Mouse (Mus musculus): ENCODE results near the gene Ddx3x. TPM values are rescaled to one million over a fixed set of nuclear protein-coding genes. Genes with fewer than 3 reads are reported as not detected.

The Ddx3x gene
- total and polyA plus RNA-seq, 2 experiments from 2014 or later: 101 to 219 TPM

DNA sequence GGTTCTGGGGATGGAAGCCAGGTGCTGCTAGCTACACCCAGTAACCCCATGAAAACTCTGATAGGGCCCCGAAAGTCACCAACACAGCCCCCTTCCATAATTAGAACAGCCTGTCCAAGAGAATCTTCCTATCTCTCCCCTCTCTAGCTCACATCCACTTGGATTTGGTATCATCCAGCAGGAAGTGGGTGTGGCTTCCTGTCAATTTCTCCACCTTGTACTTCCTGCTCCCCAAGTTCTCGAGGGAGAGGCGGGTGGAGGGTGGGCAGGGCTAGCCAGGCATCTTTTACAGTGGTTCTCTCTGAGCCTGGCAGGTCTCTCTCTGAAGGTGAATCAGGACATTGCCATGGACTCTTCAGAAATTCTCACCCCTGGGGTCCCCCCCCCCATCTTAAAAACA lies 35.7 kb upstream of the Ddx3x start:
- ATAC-seq (no peak), DNase-seq (no peak)
- no peak overlapping the region for H3K9ac ChIP-seq
- no peaks in the 10 kb centered on the region for H3K27me3 ChIP-seq (ENCODE audit: insufficient read depth, low read length)
- no peaks in the 10 kb centered on the region for H3K9me3 ChIP-seq (ENCODE audit: low read length)
- H3K4me1 ChIP-seq (ENCODE audit: insufficient read depth): peaks cover 7% of the 10 kb centered on the region; the same call in 1 of the 2 replicates
- no peak for TF ChIP-seq CTCF (IDR thresholded peaks at IDR 0.05; ENCODE audit: low read depth)
- WGBS: 80% methylated on average over 3 of the region's 3 CpGs
- no peak overlapping the region for H3K4me3 ChIP-seq (ENCODE audit: low read depth, low read length)
- H3K27ac ChIP-seq (ENCODE audit: low read depth, low read length): no peak overlapping the region
- no peak overlapping the region for H3K4me2 ChIP-seq (ENCODE audit: low read depth)
- no peaks in the 10 kb centered on the region for H3K36me3 ChIP-seq (ENCODE audit: insufficient read depth)

- ATAC-seq: no peak
- Histone ChIP-seq H3K27me3 (ENCODE audit: insufficient read depth, low read length) (no peaks in the 10 kb centered on the region), H3K9me3 (ENCODE audit: low read length) (no peaks in the 10 kb centered on the region), H3K4me1 (ENCODE audit: insufficient read depth) (no peaks in the 10 kb centered on the region), H3K9ac (no peak overlapping the region), H3K27ac (ENCODE audit: low read depth, low read length) (no peak overlapping the region), H3K4me3 (ENCODE audit: low read depth, low read length) (no peak overlapping the region), H3K4me2 (ENCODE audit: low read depth) (no peak overlapping the region), H3K36me3 (ENCODE audit: insufficient read depth) (no peaks in the 10 kb centered on the region)
- 74% methylated on average over 4 of the region's 4 CpGs for WGBS
- no peak for DNase-seq
- no peak for TF ChIP-seq CTCF (IDR thresholded peaks at IDR 0.05; ENCODE audit: low read depth)
Measured at GRCm38 (mm10) chrX:13251683-13252082, 29.1 kb upstream of the Ddx3x start.

- no peak overlapping the region for H3K4me2 ChIP-seq (ENCODE audit: low read depth)
- H3K36me3 ChIP-seq (ENCODE audit: insufficient read depth): no peaks in the 10 kb centered on the region
- DNase-seq: no peak
- H3K4me3 ChIP-seq (ENCODE audit: low read depth, low read length): no peak overlapping the region
- H3K4me1 ChIP-seq (ENCODE audit: insufficient read depth): no peaks in the 10 kb centered on the region
- WGBS: 78% methylated on average over 3 of the region's 3 CpGs
- H3K9me3 ChIP-seq (ENCODE audit: low read length): no peaks in the 10 kb centered on the region
- no peaks in the 10 kb centered on the region for H3K27me3 ChIP-seq (ENCODE audit: insufficient read depth, low read length)
- no peak for ATAC-seq
- H3K27ac ChIP-seq (ENCODE audit: low read depth, low read length): no peak overlapping the region
- H3K9ac ChIP-seq: no peak overlapping the region
- no peak for TF ChIP-seq CTCF (IDR thresholded peaks at IDR 0.05; ENCODE audit: low read depth)
Measured at GRCm38 (mm10) chrX:13254273-13254672, 26.5 kb upstream of the Ddx3x start.

GRCm38 (mm10) chrX:13263356-13263755 lies 17.4 kb upstream of the Ddx3x start:
- DNase-seq (no peak), ATAC-seq (no peak)
- Histone ChIP-seq H3K9me3 (ENCODE audit: low read length) (no peaks in the 10 kb centered on the region), H3K27ac (ENCODE audit: low read depth, low read length) (no peak overlapping the region), H3K36me3 (ENCODE audit: insufficient read depth) (no peaks in the 10 kb centered on the region), H3K9ac (no peak overlapping the region), H3K4me3 (ENCODE audit: low read depth, low read length) (no peak overlapping the region), H3K4me2 (ENCODE audit: low read depth) (no peak overlapping the region), H3K4me1 (ENCODE audit: insufficient read depth) (no peaks in the 10 kb centered on the region), H3K27me3 (ENCODE audit: insufficient read depth, low read length) (no peaks in the 10 kb centered on the region)
- 50% methylated on average over 3 of the region's 3 CpGs for WGBS
- no peak for TF ChIP-seq CTCF (IDR thresholded peaks at IDR 0.05; ENCODE audit: low read depth)

DNA sequence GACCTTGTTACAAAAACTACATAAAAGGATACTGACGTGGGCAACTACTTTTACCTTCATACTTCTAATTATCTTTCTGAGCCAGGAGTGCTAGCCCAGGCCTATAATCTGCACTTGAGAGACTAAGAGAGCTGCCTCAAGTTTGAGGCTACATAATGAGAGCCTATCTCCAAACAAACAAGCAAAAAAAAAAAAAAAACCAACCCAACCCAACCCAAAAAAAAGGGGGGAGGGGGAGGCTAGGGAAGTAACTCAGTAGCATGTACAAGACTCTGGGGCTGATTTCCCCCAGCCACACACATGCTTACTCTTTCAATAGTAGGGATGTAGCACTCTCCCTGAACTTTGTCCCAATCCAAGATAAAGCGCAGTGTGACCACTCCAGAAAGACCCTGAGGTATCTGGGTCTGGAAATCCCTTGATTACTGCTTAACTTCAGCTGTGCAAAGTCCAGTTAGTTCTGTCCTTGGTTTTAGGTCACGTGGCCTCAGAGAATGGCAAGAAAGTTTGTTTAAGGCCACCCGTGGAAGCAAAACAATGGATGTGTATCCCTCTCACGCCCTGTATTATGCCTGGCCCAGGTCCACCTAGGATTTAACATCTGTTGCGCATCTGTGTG lies 5.1 kb upstream of the Ddx3x start:
- 66% methylated on average over 6 of the region's 6 CpGs for WGBS
- Histone ChIP-seq H3K36me3 (ENCODE audit: insufficient read depth) (no peaks in the 10 kb centered on the region), H3K4me3 (ENCODE audit: low read depth, low read length) (no peak overlapping the region), H3K9ac (no peak overlapping the region), H3K27me3 (ENCODE audit: insufficient read depth, low read length) (no peaks in the 10 kb centered on the region), H3K4me2 (ENCODE audit: low read depth) (no peak overlapping the region), H3K9me3 (ENCODE audit: low read length) (no peaks in the 10 kb centered on the region), H3K27ac (ENCODE audit: low read depth, low read length) (no peak overlapping the region), H3K4me1 (ENCODE audit: insufficient read depth) (no peaks in the 10 kb centered on the region)
- no peak for TF ChIP-seq CTCF (IDR thresholded peaks at IDR 0.05; ENCODE audit: low read depth)
- ATAC-seq: no peak
- DNase-seq: no peak

- no peak for ATAC-seq
- Histone ChIP-seq H3K9me3 (ENCODE audit: low read length) (no peaks in the 10 kb centered on the region), H3K27me3 (ENCODE audit: insufficient read depth, low read length) (no peaks in the 10 kb centered on the region), H3K4me1 (ENCODE audit: insufficient read depth) (no peaks in the 10 kb centered on the region), H3K27ac (ENCODE audit: low read depth, low read length) (no peak overlapping the region), H3K9ac (no peak overlapping the region), H3K36me3 (ENCODE audit: insufficient read depth) (no peaks in the 10 kb centered on the region), H3K4me3 (ENCODE audit: low read depth, low read length) (no peak overlapping the region), H3K4me2 (ENCODE audit: low read depth) (no peak overlapping the region)
- TF ChIP-seq CTCF (IDR thresholded peaks at IDR 0.05; ENCODE audit: low read depth): no peak
- 75% methylated on average over 17 of the region's 17 CpGs for WGBS
- DNase-seq: no peak
Measured at GRCm38 (mm10) chrX:13278996-13279395, 1.8 kb upstream of the Ddx3x start.

- Histone ChIP-seq H3K4me2 (ENCODE audit: low read depth) (peak overlapping the region; percentile 77), H3K9me3 (ENCODE audit: low read length) (no peaks in the 10 kb centered on the region), H3K4me3 (ENCODE audit: low read depth, low read length) (peak overlapping the region; percentile 82), H3K36me3 (ENCODE audit: insufficient read depth) (no peaks in the 10 kb centered on the region), H3K9ac (peak overlapping the region; percentile 99), H3K4me1 (ENCODE audit: insufficient read depth) (no peaks in the 10 kb centered on the region), H3K27ac (ENCODE audit: low read depth, low read length) (peak overlapping the region; percentile 99), H3K27me3 (ENCODE audit: insufficient read depth, low read length) (no peaks in the 10 kb centered on the region)
- ATAC-seq (peak; percentile 7; the same call in 1 of the 2 replicates), DNase-seq (no peak)
- TF ChIP-seq CTCF (IDR thresholded peaks at IDR 0.05; ENCODE audit: low read depth): no peak
- WGBS: 3% methylated on average over 14 of the region's 14 CpGs
Measured at GRCm38 (mm10) chrX:13280037-13280408, 747 bp upstream of the Ddx3x start.
